Mouse (Mus musculus): ENCODE data around the gene Fbxo39.

Fbxo39 gene

GRCm38 (mm10) chr11:72314151-72314895, at the start of gene Fbxo39:
Gene Fbxo39, plus strand, starts transcription at chr11:72314444.
- DNase-seq (ENCODE audit: low spot score in 2 of 2), result no peak

- no peak for DNase-seq (ENCODE audit: low spot score in 2 of 2)
These were observed 48.8 kb upstream of the Fbxo39 start for GRCm38 (mm10) chr11:72265483-72265882.

GRCm38 (mm10) chr11:72266207-72266959, 47.9 kb upstream of the Fbxo39 start:
- DNase-seq (ENCODE audit: low spot score in 2 of 2), result no peak

- DNase-seq (ENCODE audit: low spot score in 2 of 2), result no peak
These were observed 47.2 kb upstream of the Fbxo39 start, which contains the start of gene Slc13a5 for GRCm38 (mm10) chr11:72266960-72267560. Gene Slc13a5, minus strand, starts transcription at chr11:72267222.

- no peak for DNase-seq (ENCODE audit: low spot score in 2 of 2)
These were observed 42.5 kb upstream of the Fbxo39 start for GRCm38 (mm10) chr11:72271761-72272160.

- no peak for DNase-seq (ENCODE audit: low spot score in 2 of 2)
These were observed 40.9 kb upstream of the Fbxo39 start for GRCm38 (mm10) chr11:72273341-72273740.

- DNase-seq (ENCODE audit: low spot score in 2 of 2), result no peak
These were observed 32.9 kb upstream of the Fbxo39 start for GRCm38 (mm10) chr11:72281143-72281851.

GRCm38 (mm10) chr11:72281852-72282400, 32.3 kb upstream of the Fbxo39 start:
- no peak for DNase-seq (ENCODE audit: low spot score in 2 of 2)

GRCm38 (mm10) chr11:72283486-72284224, 30.6 kb upstream of the Fbxo39 start:
- no peak for DNase-seq (ENCODE audit: low spot score in 2 of 2)

GRCm38 (mm10) chr11:72284532-72285182, 29.6 kb upstream of the Fbxo39 start:
- no peak for DNase-seq (ENCODE audit: low spot score in 2 of 2)

- DNase-seq (ENCODE audit: low spot score in 2 of 2), result no peak
These were observed 28.2 kb upstream of the Fbxo39 start for GRCm38 (mm10) chr11:72285971-72286480.

GRCm38 (mm10) chr11:72286651-72287050, 27.6 kb upstream of the Fbxo39 start:
- no peak for DNase-seq (ENCODE audit: low spot score in 2 of 2)

- no peak for DNase-seq (ENCODE audit: low spot score in 2 of 2)
These were observed 27.1 kb upstream of the Fbxo39 start for GRCm38 (mm10) chr11:72287126-72287525.

GRCm38 (mm10) chr11:72287543-72287942, 26.7 kb upstream of the Fbxo39 start:
- no peak for DNase-seq (ENCODE audit: low spot score in 2 of 2)

- no peak for DNase-seq (ENCODE audit: low spot score in 2 of 2)
These were observed 21.1 kb upstream of the Fbxo39 start for GRCm38 (mm10) chr11:72293116-72293515.

- DNase-seq (ENCODE audit: low spot score in 2 of 2), result peak; percentile 28 to 66
These were observed 12.9 kb upstream of the Fbxo39 start, which contains the start of gene Xaf1 for GRCm38 (mm10) chr11:72301334-72301733. Gene Xaf1, plus strand, starts transcription at chr11:72301629.

GRCm38 (mm10) chr11:72302230-72302629, 12.0 kb upstream of the Fbxo39 start:
- DNase-seq (ENCODE audit: low spot score in 2 of 2), result no peak

GRCm38 (mm10) chr11:72307461-72307860, 6.8 kb upstream of the Fbxo39 start:
- no peak for DNase-seq (ENCODE audit: low spot score in 2 of 2)

- DNase-seq (ENCODE audit: low spot score in 2 of 2), result no peak
These were observed 5.3 kb upstream of the Fbxo39 start for GRCm38 (mm10) chr11:72308982-72309381.

GRCm38 (mm10) chr11:72310491-72310890, 3.8 kb upstream of the Fbxo39 start:
- no peak for DNase-seq (ENCODE audit: low spot score in 2 of 2)
